Mouse (Mus musculus) kidney, adult 8-10 months (tissue): ENCODE measurements around the gene Pard3b.

Experiments used
- DNase-seq, 2 experiments: peaks; one replicate each; pipeline ENCODE4 v3.0.0; 2022

The Pard3b gene

GRCm38 (mm10) chr1:62278586-62278985 lies 640.0 kb downstream of the Pard3b start:
- no peak for DNase-seq

GRCm38 (mm10) chr1:62280586-62280985 lies 642.0 kb downstream of the Pard3b start:
- no peak for DNase-seq

DNA sequence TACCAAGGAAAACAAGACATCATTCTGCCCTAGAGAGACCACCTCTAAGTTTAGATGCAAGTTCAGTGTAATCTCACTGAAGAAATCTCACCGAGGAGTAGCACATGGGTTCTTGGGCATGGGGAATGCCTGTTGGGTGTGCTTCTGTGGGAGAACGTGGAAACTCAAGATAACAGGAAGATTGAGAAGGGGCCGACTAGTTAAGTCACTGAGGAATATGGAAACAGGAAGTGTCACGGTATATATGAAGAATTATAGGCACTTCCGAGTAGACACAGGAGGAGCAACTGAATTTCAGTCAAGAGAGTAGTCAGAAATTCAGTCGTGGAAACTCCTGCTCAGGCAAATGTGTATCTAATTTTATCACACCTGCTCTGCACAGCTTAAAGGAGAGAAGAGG lies 644.2 kb downstream of the Pard3b start:
- no peak for DNase-seq

GRCm38 (mm10) chr1:62283624-62284023 lies 645.0 kb downstream of the Pard3b start:
- DNase-seq: no peak

DNA sequence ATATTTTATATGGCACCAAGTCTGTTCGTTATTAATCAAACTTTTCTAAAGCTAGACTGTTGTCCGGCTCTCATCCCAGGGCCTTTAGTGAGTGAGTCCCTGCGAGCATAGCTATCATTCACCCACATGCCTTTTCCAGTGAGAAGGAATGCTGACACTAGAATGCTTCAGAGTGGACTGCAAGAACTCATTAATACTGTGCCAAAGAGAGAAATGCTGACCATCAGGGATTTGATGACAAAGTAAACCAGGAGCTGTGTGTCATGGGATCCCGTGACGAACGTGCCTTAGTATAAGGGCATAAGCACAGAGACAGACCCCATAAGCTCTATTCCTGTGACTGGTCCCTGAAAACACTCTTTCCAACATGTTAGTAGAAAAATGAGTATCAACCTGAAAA lies 670.8 kb downstream of the Pard3b start:
- peak; percentile 41 to 51 for DNase-seq

GRCm38 (mm10) chr1:62325237-62325636 lies 686.6 kb downstream of the Pard3b start:
- DNase-seq: no peak

GRCm38 (mm10) chr1:62327743-62328142 lies 689.1 kb downstream of the Pard3b start:
- no peak for DNase-seq

GRCm38 (mm10) chr1:62328808-62329207 lies 690.2 kb downstream of the Pard3b start:
- DNase-seq: peak in 1 of 2 experiments; percentile 7

DNA sequence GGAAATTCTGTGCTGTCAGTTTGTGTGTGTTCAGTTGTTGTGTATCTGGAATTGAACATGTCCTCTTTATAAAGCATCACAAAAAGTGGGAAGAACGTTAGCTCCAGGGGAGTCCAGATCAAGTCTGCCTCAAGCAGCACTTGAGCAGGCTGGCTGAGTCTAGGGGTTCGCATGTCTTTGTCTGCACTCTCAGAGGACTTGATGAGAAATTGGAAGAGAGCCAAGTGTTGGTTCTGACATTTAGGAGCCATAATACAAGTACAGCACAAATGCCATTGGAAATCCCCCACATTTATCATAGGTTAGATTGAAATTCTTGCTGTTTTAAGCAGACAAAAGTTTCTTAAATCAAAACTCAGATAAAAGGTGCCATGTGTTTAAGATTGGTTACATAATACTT lies 694.4 kb downstream of the Pard3b start:
- DNase-seq: no peak

- no peak for DNase-seq
Measured at GRCm38 (mm10) chr1:62334196-62334595, 695.6 kb downstream of the Pard3b start.

GRCm38 (mm10) chr1:62340261-62340660 lies 701.6 kb downstream of the Pard3b start:
- no peak for DNase-seq

DNA sequence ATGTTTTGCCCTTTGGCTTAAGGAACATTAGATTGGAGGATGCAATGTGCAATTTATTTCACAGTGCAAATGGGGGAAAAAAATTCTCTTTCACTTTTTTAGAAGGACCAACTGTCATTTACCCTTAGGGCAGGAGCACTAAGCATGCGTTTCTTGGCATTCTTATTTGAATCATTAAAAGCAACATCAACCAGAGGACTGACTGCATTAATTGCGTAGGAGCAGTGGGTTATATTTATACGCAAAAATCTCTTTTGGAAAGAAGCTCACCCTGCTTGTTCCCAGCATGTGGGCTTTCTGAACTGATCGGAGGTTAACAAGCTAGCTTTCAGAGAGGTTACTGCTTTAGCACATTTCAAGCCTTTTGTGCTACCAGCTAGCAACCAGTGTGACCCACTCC lies 705.7 kb downstream of the Pard3b start:
- no peak for DNase-seq

DNA sequence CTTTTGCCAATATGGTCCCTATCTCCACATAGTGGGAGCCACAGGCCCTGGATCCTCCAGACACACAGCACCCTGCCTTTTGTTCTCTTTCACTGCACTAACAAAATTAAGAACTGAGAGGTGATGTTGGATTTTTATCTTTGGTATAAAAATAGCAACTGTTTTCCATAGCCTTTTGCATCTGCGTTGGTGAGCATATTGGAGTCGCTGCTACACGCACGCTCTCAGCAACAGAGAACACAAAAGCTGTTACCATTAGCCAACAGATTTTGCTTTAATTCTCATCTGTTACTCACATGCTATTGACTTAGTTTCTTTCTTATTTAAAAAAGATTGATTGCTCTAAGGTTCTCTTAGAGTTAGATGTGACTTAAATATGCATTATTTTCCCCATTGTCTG lies 709.7 kb downstream of the Pard3b start:
- no peak for DNase-seq

GRCm38 (mm10) chr1:62355496-62355895 lies 716.9 kb downstream of the Pard3b start:
- no peak for DNase-seq

DNA sequence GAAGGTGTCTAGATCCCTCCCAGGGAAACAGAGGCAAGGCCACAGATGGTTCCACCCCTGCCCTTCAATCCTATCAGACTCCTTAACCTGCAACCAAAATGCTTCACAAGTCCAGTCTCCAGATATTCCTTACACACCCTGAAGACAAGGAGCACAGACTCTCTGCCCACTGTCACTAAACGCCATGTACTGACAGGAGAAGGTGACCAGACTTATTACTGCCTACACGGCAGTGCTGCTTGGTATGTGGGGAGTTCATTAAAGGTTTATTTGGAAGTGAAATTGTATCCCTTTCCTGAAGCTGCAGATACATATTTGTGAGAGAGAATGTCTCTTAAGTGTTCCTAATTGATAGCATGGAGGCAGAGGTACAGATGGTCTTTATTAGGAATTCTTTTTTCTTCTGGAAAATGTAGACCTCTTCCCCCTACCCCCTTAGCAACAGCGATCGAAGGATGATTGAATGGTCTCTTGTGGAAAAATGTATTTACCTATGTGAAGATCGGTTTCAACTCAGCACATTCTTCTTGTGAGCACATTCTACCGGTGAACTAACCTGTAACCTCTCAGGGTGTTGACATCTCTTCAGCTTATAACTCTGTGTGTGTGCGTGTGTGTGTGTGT lies 735.9 kb downstream of the Pard3b start:
- no peak for DNase-seq

DNA sequence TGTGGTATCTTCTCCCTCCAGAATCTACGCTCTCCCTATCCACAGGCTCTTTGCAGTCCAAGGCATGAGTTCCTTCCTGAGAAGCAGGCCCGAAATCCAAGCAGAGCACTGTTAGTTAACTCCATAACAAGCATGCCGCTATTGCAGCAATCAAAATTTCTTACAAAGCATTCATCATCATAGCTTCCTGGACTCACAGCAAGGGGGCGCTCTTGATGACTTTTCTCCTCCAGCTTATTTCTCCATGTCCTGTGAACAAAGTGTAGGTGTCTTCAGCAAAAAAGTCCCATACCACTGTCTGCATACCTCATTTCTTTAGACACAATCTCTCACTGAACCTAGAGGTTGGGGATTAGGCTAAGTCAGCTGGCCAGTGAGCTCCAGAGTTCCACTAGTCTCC lies 739.7 kb downstream of the Pard3b start:
- peak in 1 of 2 experiments; percentile 8 for DNase-seq

- no peak for DNase-seq
Measured at GRCm38 (mm10) chr1:62382807-62383514, 744.3 kb downstream of the Pard3b start.

- DNase-seq: no peak
Measured at GRCm38 (mm10) chr1:62384241-62384640, 745.6 kb downstream of the Pard3b start.

- peak; percentile 9 to 18 for DNase-seq
Measured at GRCm38 (mm10) chr1:62388013-62388412, 749.4 kb downstream of the Pard3b start.

DNA sequence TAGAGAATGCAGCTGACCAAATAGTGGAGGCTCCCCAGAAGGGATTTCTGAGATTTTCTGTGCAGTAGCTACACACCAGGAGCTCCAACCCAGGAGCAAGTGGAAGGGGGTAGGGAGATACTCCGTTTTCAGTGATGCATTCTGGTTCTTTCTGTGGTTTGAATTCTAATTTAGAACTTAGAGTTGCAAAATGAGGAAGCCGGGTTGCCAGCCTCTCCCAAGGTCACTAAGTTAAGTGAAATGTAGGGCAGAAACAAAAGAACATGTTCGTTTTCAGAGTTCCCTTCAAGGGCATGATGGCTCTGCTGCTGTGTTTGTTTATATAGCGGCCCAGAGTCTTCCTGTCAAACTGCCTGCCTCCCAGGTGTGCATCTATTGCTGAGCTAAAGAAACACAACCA lies 754.2 kb downstream of the Pard3b start:
- no peak for DNase-seq

DNA sequence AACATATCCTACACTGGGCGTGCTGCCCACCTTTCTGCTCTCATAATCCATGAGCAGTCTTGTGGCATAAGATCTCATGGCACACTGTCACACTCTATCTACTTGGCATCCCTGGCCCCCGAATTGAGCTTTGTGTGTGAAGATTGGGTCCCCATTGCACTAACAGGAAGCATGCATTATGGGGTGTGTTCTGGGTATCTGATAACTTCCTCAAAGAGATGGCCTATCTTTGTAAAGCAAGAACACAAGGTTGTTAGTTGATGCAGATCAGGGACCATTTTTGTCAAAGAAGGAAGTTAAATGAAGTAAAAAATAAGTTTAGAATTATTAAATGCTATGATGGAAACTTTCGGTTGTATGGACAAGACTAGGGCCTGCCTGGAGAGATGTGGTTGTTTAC lies 755.9 kb downstream of the Pard3b start:
- DNase-seq: no peak

- no peak for DNase-seq
Measured at GRCm38 (mm10) chr1:62398261-62398660, 759.6 kb downstream of the Pard3b start.

DNA sequence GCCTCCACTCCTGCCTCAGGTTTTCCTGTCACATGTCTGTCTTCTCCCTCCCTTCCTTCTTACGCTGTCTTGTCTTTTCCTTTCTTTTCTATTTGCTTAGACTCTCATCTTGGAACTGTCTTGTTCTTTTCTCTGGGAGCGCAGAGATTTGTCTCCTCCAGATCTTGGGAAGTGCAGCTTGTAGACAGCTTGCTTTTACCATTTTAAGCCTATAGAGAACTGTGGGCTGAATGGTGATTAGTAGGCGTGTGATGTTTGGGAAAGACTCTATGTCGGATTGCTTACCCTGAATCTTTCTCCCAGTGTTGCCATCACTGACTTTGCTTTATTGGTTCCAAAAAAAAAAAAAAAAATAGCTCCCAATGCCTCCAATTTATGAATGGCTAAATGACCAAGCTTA lies 760.1 kb downstream of the Pard3b start:
- no peak for DNase-seq

- DNase-seq: no peak
Measured at GRCm38 (mm10) chr1:62405061-62405460, 766.4 kb downstream of the Pard3b start.

DNA sequence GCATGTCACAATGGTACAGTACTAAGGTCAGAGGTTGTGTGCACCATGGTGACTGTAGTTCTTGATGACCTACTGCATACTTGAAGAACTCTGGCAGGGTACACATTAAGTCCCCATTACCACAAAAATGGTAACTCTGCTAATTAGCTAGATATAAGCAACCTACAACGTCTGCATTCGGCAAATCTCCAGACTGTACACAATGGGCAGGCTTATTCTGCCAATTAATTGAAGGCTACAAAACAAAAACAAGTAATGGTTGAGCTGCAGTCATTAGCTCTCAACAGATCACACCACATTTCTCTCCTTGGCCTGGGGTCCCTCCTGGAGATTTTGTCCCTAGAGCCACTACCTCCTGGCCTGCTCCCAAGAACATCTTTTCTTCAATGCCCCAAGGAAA lies 772.7 kb downstream of the Pard3b start:
- DNase-seq: no peak
